Mouse (Mus musculus) heart, embryonic 12.5 days (tissue): Measurements from ENCODE around the gene Gm10681. TPM values are rescaled to one million over a fixed set of nuclear protein-coding genes. Genes with fewer than 3 reads are reported as not detected.
"Not testable (repeated sequence)": the region's sequence is repeated elsewhere in the genome, so short reads cannot be mapped to it uniquely, and the experiment has no call there.

Experiments
- ATAC-seq: fragments of 200-750 bp; cut with Nextera tagmentation; 2 replicates; pipeline ENCODE4 v1.8.0; 2017; ENCODE audit warnings: moderate TSS enrichment, moderate library complexity; ENCODE audit not compliant: insufficient number of reproducible peaks, low FRiP score
- H3K27ac ChIP-seq: fragments of 300-500 bp; sonication (generic); 2 replicates; pipeline ENCODE4 v1.5.1; 2016; ENCODE audit warnings: mild to moderate bottlenecking, moderate library complexity; ENCODE audit not compliant: poor library complexity, severe bottlenecking
- H3K27me3 ChIP-seq: fragments of 300-500 bp; sonication (generic); replicated peaks from 2 replicates; pipeline ENCODE4 v1.6.1; 2016; ENCODE audit warnings: mild to moderate bottlenecking, moderate library complexity
- H3K36me3 ChIP-seq: fragments of 300-500 bp; sonication (generic); 2 replicates; pipeline ENCODE4 v1.6.1; 2016; ENCODE audit warnings: mild to moderate bottlenecking, moderate library complexity
- H3K4me1 ChIP-seq: fragments of 300-500 bp; sonication (generic); replicated peaks from 2 replicates; pipeline ENCODE4 v1.6.1; 2016; ENCODE audit warnings: mild to moderate bottlenecking
- H3K4me2 ChIP-seq: fragments of 300-500 bp; sonication (generic); 2 replicates; pipeline ENCODE4 v1.6.1; 2016; ENCODE audit warnings: mild to moderate bottlenecking, moderate library complexity
- H3K4me3 ChIP-seq: fragments of 300-500 bp; sonication (generic); 2 replicates; pipeline ENCODE4 v1.5.1; 2016; ENCODE audit warnings: mild to moderate bottlenecking
- H3K9ac ChIP-seq: fragments of 300-500 bp; sonication (generic); 2 replicates; pipeline ENCODE4 v1.6.1; 2016; ENCODE audit warnings: mild to moderate bottlenecking, moderate library complexity
- H3K9me3 ChIP-seq: fragments of 300-500 bp; sonication (generic); replicated peaks from 2 replicates; pipeline ENCODE4 v1.6.1; 2016; ENCODE audit warnings: mild to moderate bottlenecking, moderate library complexity
- WGBS: fragments of 180-500 bp; shearing (Covaris S2); methylation state at CpG from one replicate; pipeline ENCODE4 v1.1.7; 2016; 5-methylcytosine and 5-hydroxymethylcytosine counted together
- polyA plus RNA-seq: library from polyadenylated mRNA; unstranded; fragments of >200 nt; fragmentation: Nextera tagmentation; extraction: Ambion mirVana; gene quantifications from 2 replicates; pipeline ENCODE4 v1.2.1, GENCODE M21; 2016

Gene Gm10681
- polyA plus RNA-seq = not detected in 2 replicates

GRCm38 (mm10) chr3:98588707-98589106, at the start of gene Gm10681:
Gene Gm10681 (minus strand): TSS chr3:98588807.
- Histone ChIP-seq H3K9me3 (no peaks in the 10 kb centered on the region), H3K27me3 (no peaks in the 10 kb centered on the region), H3K4me1 (no peaks in the 10 kb centered on the region), H3K4me2 (no peak within 1 kb of the TSS), H3K27ac (no peak within 1 kb of the TSS), H3K9ac (no peak within 1 kb of the TSS), H3K36me3 (no peaks in the 10 kb centered on the region), H3K4me3 (no peak within 1 kb of the TSS)
- no peak for ATAC-seq

GRCm38 (mm10) chr3:98635145-98635544, 46.5 kb upstream of the Gm10681 start:
- H3K4me1 ChIP-seq = no peaks in the 10 kb centered on the region
- H3K36me3 ChIP-seq = no peaks in the 10 kb centered on the region
- H3K4me2 ChIP-seq = no peak overlapping the region
- 77% methylated on average over 1 of the region's 1 CpGs for WGBS
- H3K9me3 ChIP-seq = no peaks in the 10 kb centered on the region
- no peak overlapping the region for H3K27ac ChIP-seq
- H3K4me3 ChIP-seq = no peak overlapping the region
- ATAC-seq = no peak
- no peaks in the 10 kb centered on the region for H3K27me3 ChIP-seq
- H3K9ac ChIP-seq = no peak overlapping the region

GRCm38 (mm10) chr3:98630152-98630551, 41.5 kb upstream of the Gm10681 start, which contains the start of gene Hsd3b5:
Gene Hsd3b5 (minus strand): TSS chr3:98630252.
- ATAC-seq = no peak
- H3K9me3 ChIP-seq = no peaks in the 10 kb centered on the region
- H3K36me3 ChIP-seq = no peaks in the 10 kb centered on the region
- H3K9ac ChIP-seq = no peak within 1 kb of the TSS
- no peak within 1 kb of the TSS for H3K4me2 ChIP-seq
- no peaks in the 10 kb centered on the region for H3K4me1 ChIP-seq
- no peaks in the 10 kb centered on the region for H3K27me3 ChIP-seq
- no peak within 1 kb of the TSS for H3K27ac ChIP-seq
- no peak within 1 kb of the TSS for H3K4me3 ChIP-seq

GRCm38 (mm10) chr3:98629633-98630032, 41.0 kb upstream of the Gm10681 start:
- no peaks in the 10 kb centered on the region for H3K27me3 ChIP-seq
- ATAC-seq = no peak
- H3K4me2 ChIP-seq = no peak overlapping the region
- no peaks in the 10 kb centered on the region for H3K9me3 ChIP-seq
- 67% methylated on average over 3 of the region's 3 CpGs for WGBS
- no peak overlapping the region for H3K9ac ChIP-seq
- H3K36me3 ChIP-seq = no peaks in the 10 kb centered on the region
- no peak overlapping the region for H3K4me3 ChIP-seq
- H3K27ac ChIP-seq = no peak overlapping the region
- H3K4me1 ChIP-seq = no peaks in the 10 kb centered on the region

- not testable (repeated sequence) for H3K4me3 ChIP-seq, H3K9me3 ChIP-seq, H3K27ac ChIP-seq, H3K4me2 ChIP-seq, H3K36me3 ChIP-seq, ATAC-seq, H3K9ac ChIP-seq, H3K4me1 ChIP-seq, H3K27me3 ChIP-seq
- WGBS = 67% methylated on average over 1 of the region's 1 CpGs
These were observed 28.2 kb upstream of the Gm10681 start for GRCm38 (mm10) chr3:98616786-98617185.

GRCm38 (mm10) chr3:98616244-98616643, 27.6 kb upstream of the Gm10681 start:
- H3K4me2 ChIP-seq, H3K27ac ChIP-seq, H3K36me3 ChIP-seq, H3K4me1 ChIP-seq, H3K9me3 ChIP-seq, ATAC-seq, H3K9ac ChIP-seq, H3K4me3 ChIP-seq, H3K27me3 ChIP-seq: not testable (repeated sequence)
- 29% methylated on average over 2 of the region's 2 CpGs for whole genome bisulfite sequencing

GRCm38 (mm10) chr3:98614406-98614927, 25.9 kb upstream of the Gm10681 start:
- ATAC-seq, H3K4me3 ChIP-seq: not testable (repeated sequence)

GRCm38 (mm10) chr3:98613963-98614362, 25.4 kb upstream of the Gm10681 start:
- no peak overlapping the region for H3K4me3 ChIP-seq
- H3K27ac ChIP-seq = no peak overlapping the region
- peak; percentile 33; the same call in 1 of the 2 replicates for ATAC-seq
- H3K9ac ChIP-seq = no peak overlapping the region
- H3K27me3 ChIP-seq = no peaks in the 10 kb centered on the region
- no peaks in the 10 kb centered on the region for H3K4me1 ChIP-seq
- no peaks in the 10 kb centered on the region for H3K36me3 ChIP-seq
- H3K9me3 ChIP-seq = no peaks in the 10 kb centered on the region
- no peak overlapping the region for H3K4me2 ChIP-seq

More at GRCm38 (mm10) chr3:98614406-98614927, 25.9 kb upstream of the Gm10681 start:
- 47% methylated on average over 2 of the region's 2 CpGs for WGBS
- not testable (repeated sequence) for H3K4me2 ChIP-seq, H3K27me3 ChIP-seq, H3K9me3 ChIP-seq, H3K27ac ChIP-seq, H3K9ac ChIP-seq, H3K4me1 ChIP-seq, H3K36me3 ChIP-seq

GRCm38 (mm10) chr3:98613540-98613939, 24.9 kb upstream of the Gm10681 start:
- not testable (repeated sequence) for H3K27ac ChIP-seq, H3K4me1 ChIP-seq, H3K27me3 ChIP-seq, H3K36me3 ChIP-seq, H3K9ac ChIP-seq, ATAC-seq, H3K9me3 ChIP-seq, H3K4me2 ChIP-seq, H3K4me3 ChIP-seq

GRCm38 (mm10) chr3:98587721-98588120, 886 bp downstream of the Gm10681 start:
- Histone ChIP-seq H3K27ac (no peak overlapping the region), H3K4me2 (no peak overlapping the region), H3K27me3 (no peaks in the 10 kb centered on the region), H3K4me3 (no peak overlapping the region), H3K4me1 (no peaks in the 10 kb centered on the region), H3K9ac (no peak overlapping the region), H3K9me3 (no peaks in the 10 kb centered on the region), H3K36me3 (no peaks in the 10 kb centered on the region)
- 78% methylated on average over 2 of the region's 2 CpGs for WGBS
- ATAC-seq = no peak

GRCm38 (mm10) chr3:98582622-98583021, 6.0 kb downstream of the Gm10681 start:
- H3K36me3 ChIP-seq, H3K9ac ChIP-seq, H3K9me3 ChIP-seq, H3K4me2 ChIP-seq, ATAC-seq, H3K4me1 ChIP-seq, H3K4me3 ChIP-seq, H3K27me3 ChIP-seq, H3K27ac ChIP-seq: not testable (repeated sequence)

GRCm38 (mm10) chr3:98582202-98582601, 6.4 kb downstream of the Gm10681 start:
- not testable (repeated sequence) for ATAC-seq, H3K27ac ChIP-seq, H3K9ac ChIP-seq, H3K9me3 ChIP-seq, H3K36me3 ChIP-seq, H3K4me3 ChIP-seq, H3K4me2 ChIP-seq, H3K4me1 ChIP-seq, H3K27me3 ChIP-seq
- WGBS = no CpG with 5 or more reads among the region's 1 CpGs
